Mouse (Mus musculus) kidney, adult 18-20 months (tissue): Measurements from ENCODE around the gene Zc3h7a.

Experiments used
- DNase-seq: peaks from one replicate; pipeline ENCODE4 v3.0.0; 2021

Zc3h7a gene

GRCm38 (mm10) chr16:11134348-11135344 is 41.5 kb downstream of the Zc3h7a start, which contains the start of gene Txndc11:
Txndc11 (minus strand) TSS chr16:11134650.
- peak; percentile 100 for DNase-seq

- DNase-seq = no peak
Observed at GRCm38 (mm10) chr16:11133476-11134347, 42.5 kb downstream of the Zc3h7a start.

GRCm38 (mm10) chr16:11132839-11133238 is 43.4 kb downstream of the Zc3h7a start:
- DNase-seq = no peak

- DNase-seq = peak; percentile 32
Observed at GRCm38 (mm10) chr16:11128301-11128700, 47.9 kb downstream of the Zc3h7a start.

- DNase-seq = no peak
Observed at GRCm38 (mm10) chr16:11125371-11125770, 50.8 kb downstream of the Zc3h7a start.

- no peak for DNase-seq
Observed at GRCm38 (mm10) chr16:11124110-11124509, 52.1 kb downstream of the Zc3h7a start.

- no peak for DNase-seq
Observed at GRCm38 (mm10) chr16:11122625-11123024, 53.6 kb downstream of the Zc3h7a start.

- no peak for DNase-seq
Observed at GRCm38 (mm10) chr16:11109198-11109740, 66.9 kb downstream of the Zc3h7a start.

- DNase-seq = no peak
Observed at GRCm38 (mm10) chr16:11104905-11105304, 71.3 kb downstream of the Zc3h7a start.

GRCm38 (mm10) chr16:11097301-11097700 is 78.9 kb downstream of the Zc3h7a start:
- DNase-seq = no peak

- no peak for DNase-seq
Observed at GRCm38 (mm10) chr16:11093717-11094386, 82.3 kb downstream of the Zc3h7a start.

- no peak for DNase-seq
Observed at GRCm38 (mm10) chr16:11092523-11092922, 83.7 kb downstream of the Zc3h7a start.

- no peak for DNase-seq
Observed at GRCm38 (mm10) chr16:11092061-11092460, 84.1 kb downstream of the Zc3h7a start.

- no peak for DNase-seq
Observed at GRCm38 (mm10) chr16:11090836-11091570, 85.2 kb downstream of the Zc3h7a start.

GRCm38 (mm10) chr16:11086856-11087588 is 89.2 kb downstream of the Zc3h7a start:
- DNase-seq = peak; percentile 37
